Mouse (Mus musculus): Measurements from ENCODE around the gene Slc2a9.
A peak's percentile ranks its signal among the peaks of the same experiment; 100 is the strongest.

Gene Slc2a9

DNA sequence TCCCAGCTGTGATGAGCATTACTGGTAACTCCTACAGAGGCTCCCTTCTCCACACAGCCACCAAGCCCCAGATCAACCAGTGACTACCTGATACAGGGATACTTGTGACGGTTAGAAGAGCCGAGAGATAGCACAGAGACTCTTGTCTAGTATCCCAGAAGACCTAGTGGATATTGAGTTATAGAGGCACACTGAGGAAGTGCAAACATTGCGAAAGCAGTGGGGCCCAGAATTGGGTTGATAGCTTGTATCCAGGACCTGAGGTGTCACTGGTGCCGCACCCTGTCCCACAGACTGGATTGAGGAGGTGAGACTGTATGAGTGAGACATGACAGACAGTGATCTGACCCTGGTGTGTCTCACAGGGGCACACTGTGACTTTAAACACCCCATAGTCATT lies at the start of gene Slc2a9:
Gene Slc2a9, minus strand, starts transcription at position 152 of the 400 bp plus-strand sequence.
- no peak for DNase-seq (ENCODE audit: low read depth, low spot score)

DNA sequence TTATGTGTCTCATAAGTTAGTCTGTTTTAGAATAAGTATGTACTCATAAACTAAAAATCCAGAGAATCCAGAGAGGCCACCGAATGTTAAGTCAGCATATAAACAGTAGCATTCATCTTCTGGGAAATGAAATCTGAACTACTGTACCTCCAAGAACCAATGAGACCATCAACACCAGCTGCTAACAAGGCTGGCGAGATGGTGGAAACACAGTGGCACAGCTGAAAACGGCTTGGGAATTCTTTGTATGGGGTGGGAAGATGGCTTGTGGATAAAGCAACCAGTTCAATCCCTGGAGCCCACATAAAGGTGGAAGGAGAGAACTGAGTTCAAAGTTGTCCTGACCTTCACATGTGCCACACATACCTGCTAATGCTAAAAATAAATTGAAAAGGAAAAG lies 49.7 kb upstream of the Slc2a9 start:
- DNase-seq (ENCODE audit: low read depth, low spot score): no peak

DNA sequence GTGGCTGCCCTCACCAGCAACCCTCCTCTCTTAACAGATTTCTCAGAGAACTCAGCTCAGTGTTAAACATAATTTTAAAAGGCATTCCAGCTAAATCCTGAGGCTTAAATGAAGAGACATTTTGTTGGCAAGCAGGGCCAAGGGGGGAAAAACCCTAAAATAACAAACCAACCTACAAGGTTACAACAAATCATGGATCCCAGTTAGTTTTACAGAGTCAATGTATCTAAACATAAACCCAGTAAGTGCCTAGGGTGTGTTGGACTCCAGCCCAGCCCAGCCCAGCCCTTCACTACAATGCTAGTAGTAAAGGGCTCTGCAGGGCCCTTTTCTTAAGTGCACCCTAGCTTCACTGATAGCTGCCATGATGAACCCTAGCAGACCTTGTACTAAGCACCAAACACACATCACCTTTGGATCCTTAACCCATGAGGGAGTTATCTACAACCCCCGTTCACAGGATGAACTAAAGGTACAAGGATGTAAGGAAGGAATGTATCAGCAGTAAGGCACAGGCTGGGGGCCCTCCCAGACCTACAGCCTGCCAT lies 47.4 kb upstream of the Slc2a9 start:
- no peak for DNase-seq (ENCODE audit: low read depth, low spot score)

DNA sequence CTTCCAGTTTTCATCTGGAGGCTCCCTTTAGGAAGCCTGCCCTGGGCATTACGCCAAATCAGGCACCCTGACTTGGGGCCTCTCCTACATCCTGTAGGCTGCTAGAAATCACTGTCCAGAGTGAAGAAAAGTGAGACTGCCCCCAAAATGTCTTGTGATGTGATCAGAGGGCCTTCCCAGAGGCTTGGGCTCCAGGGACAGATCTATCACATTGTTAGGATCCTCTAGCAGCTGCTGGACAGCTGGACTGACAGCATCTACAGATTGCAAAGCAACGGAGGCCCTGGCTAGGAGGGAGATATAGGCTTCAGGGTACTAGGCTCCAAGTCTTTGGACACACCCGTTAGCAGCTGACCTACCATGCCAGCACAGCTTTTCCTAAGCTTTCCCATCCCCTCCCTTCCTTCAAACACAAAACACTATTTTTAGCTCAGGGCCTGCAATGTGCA lies 46.5 kb upstream of the Slc2a9 start:
- DNase-seq (ENCODE audit: low read depth, low spot score): no peak

DNA sequence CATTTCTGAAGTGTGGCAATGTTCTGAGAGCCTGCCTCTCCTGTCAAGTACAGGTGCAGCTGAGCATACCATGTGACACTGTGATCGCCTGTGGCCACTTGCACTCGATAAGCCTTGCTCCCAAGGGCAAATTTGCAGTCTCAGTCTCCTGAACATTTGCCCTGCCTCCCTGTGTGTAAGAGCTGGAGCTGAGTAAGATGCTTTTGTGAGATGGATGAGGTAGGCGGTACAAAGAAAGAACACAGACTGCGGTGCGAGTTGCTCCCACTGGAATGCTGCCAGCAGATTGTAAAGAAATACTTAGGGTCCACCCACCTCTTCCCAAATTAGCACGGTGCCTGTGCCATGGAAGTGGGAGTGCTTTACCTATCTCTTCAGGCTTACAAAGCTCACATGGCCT lies 44.4 kb upstream of the Slc2a9 start:
- DNase-seq (ENCODE audit: low read depth, low spot score): no peak

DNA sequence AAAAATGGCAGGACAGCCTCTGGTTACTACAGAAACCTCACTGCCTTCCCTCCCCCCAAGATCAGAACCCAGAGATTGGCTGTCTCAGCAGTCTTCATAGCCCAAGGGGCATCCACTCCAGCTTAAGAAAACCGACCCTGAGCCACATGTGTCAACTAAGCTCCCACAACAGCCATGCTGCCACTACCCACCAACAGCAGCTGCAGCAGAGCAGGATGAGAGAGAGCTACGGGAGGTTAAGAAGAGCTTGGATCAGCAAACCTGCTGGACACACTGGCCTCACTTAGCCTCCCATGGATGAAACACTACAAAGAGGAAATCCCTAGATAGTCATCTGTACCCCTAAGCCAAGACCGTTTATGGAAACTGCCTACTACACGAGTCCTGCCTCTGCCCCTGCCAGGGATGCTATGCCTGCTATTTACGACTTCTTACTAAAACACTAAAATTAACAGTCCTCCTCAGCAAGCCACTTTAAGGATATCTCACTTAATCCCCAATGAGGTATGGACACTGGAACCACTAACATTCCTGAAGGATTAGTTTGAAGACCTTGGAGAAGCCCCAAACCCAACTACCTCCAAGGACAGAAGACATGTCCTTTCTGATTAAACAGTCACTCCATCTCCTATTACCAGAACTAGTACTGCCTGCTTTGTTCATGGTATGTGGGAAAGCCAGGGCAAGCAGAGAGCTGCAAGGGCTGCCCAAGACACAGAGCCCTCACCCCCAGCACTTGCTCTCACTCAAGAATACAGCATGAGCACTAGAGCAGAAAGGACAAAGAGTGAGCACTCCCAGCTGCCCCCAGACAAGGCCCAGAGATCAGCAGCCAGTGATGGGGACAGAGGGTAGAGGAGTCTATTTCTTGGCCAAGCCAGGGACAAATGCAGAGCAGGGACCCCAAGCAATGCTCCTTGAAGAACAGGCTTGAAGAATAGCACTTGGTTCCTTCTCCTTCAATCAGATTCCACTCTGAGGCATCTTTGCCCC lies 41.8 kb upstream of the Slc2a9 start:
- DNase-seq (ENCODE audit: low read depth, low spot score): no peak

DNA sequence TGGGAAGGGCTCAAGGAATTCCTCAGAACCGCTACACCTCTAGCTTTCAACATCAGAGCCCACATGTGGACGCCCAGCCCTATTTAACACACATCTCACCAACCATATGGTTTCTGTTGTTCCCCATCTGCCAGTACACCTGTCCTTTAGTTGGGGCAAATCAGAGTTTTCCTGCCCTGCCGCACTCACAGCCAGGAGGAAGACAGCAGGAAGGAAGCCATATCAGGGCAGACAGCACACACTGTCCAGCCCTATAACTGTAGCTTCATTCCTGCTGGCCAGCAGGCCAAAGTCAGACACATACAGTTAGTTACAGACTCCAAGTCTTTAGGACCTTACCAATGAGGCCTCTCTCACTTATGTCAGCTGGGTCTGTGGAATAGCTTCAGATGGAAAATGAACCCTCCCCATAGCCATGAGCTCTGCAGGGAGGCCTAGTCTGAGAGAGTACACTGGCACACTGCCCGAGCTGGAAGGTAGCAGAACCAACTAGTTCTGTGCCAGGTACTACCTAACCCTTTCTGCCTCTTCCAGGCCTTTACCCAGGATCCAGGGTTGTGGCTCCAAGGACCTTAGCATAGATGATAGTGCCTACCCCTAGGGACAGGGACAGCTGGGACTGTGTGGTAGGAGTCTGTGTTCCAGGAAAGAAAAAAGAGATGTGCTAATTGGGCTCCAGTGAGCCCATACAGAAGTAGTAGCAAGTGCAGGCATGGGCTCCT lies 40.7 kb upstream of the Slc2a9 start:
- DNase-seq (ENCODE audit: low read depth, low spot score): no peak

DNA sequence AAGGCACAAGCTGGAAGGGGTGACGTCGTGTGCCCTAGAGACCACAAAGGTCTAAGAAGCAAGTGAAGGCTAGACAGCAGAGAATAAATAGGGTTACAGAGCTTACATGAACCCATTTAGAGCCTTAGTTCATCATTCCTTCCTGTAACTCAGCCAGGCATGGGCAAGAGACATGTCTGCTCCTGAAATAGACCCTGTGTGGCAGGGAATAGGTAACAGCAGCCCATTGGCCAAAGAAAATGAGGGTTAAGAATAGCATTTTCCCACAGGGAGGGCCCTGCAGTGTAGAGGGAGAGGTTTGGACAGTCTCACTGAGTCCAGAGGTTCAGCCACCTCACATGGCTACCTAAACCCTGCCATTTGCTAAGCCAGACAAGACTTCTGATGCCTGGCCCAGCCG lies 38.8 kb upstream of the Slc2a9 start:
- no peak for DNase-seq (ENCODE audit: low read depth, low spot score)

DNA sequence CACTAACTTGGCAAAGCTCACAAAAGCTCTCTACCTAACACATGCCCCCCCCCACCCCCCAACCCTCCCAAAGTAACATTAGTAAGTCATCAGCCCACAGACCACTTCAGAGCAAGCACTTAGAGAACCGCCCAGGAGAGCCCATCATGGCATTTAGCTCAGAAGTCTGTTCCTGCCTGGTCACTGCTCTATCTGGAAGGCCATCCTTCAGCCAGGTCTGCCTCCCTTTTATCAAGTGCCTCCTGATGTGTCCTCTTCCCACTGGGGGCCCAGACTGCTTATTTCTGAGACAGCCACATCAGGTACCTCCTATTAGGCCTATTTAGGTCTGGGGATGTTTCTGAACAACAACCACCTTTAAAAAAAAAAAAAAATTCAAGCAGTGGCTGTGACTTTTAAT lies 38.0 kb upstream of the Slc2a9 start:
- DNase-seq (ENCODE audit: low read depth, low spot score): no peak

DNA sequence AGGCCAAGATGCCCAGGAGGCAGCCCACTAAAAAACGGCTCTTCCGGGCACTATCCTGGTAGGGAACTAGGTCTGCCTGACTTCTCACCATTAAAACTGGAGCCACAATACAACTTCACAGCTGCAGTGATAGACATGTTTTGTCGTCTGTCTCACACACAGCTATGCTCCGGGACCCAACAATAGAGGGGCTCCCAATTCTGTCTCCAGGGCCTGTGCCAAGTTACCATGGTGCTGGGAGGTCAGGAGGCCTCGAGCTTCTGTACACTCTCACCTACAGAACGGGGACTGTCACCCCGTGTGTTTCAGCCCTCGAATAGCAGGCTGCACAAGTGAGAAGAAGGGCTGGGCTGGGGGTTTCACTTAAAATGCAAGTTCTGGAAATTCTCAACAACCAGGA lies 35.6 kb upstream of the Slc2a9 start:
- DNase-seq (ENCODE audit: low read depth, low spot score): no peak

DNA sequence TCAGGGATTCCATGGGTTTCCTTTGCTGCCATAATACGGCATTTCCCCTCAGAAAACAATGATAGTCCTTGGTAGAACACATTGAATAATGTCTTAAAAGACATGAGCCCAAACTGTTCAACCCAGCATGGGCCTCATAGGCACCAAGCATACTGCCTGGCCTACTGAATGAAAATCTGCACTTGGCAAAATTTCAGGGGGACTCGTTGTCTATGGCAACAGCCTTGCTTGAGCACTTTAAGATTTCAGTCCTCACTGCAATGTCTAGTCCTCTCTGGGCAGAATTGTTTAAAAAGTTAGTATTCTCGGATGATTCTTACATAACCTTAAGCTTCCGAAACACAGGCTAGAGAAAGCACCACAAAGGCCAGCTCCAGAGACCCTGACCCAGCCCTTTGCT lies 34.9 kb upstream of the Slc2a9 start:
- no peak for DNase-seq (ENCODE audit: low read depth, low spot score)

DNA sequence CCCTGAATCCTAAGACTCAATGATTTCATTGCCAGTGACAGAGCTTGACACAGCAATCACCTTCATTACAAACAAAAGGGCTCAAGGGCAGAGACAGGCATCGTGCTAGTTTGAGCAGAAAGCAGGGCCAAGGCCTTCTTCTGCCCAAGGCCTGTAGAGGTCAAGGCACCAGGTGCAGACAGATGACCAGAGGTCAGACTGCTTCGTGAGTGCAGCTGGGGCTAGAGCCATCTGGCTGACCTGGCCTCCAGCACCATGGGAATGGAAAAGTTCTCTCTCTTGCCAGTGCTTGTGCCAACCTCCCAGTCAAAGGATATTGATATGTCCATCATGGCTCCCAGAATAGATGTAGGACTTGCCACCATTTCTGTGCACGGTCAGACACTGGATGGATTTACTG lies 33.9 kb upstream of the Slc2a9 start:
- DNase-seq (ENCODE audit: low read depth, low spot score): no peak

DNA sequence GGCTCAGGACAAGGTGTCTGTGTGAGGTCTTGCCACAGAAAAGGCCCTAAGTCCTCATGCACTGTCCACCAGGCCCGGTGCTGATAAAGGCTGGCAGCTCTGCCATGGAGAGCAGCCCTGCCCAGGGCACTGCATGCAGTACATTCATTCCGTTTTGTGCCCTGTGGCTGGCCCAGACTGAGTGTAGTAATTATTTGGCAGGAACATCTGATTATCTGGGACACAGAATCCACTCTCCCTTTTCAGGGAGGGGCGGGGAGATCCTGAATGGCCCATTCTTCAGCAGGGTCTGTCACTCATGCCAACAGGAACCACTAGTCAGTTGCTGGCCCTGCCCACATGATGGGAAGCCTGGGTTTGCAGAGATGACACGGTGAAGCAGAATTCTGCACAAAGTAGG lies 29.1 kb upstream of the Slc2a9 start:
- peak; percentile 36 for DNase-seq (ENCODE audit: low read depth, low spot score)

DNA sequence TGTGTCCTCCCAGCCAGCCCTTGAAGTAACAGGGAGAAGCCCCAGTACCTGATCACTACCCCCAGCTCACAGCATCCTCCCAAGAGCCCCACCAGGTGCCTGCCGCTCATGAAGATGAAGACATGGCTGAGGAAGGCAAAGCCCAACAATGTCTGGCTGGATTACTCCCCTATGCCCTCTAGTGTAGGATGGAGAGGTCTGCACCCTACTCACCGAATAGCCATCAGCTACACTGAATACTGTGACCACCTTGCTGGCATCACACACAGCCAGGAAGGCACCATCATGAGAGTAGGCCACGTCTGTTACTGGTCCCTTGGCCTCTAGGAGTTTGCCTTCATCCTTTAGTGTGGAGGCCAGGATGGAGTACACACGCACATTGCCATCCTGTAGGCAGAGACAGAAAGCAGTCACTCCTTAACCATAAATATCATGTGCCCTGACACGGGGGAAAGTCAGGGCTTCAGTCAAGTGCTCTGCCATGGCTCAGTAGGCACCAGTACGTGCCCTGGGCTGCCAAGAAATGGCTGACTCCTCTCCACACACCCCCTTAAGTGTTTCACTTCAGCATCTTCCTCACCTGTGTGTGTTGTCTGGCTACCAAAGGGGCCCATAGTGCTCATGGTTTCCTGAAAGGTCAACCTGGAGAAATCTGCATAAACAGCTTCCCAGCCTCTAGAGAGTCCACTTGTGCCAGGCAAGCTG lies 26.9 kb upstream of the Slc2a9 start:
- DNase-seq (ENCODE audit: low read depth, low spot score): peak; percentile 6

DNA sequence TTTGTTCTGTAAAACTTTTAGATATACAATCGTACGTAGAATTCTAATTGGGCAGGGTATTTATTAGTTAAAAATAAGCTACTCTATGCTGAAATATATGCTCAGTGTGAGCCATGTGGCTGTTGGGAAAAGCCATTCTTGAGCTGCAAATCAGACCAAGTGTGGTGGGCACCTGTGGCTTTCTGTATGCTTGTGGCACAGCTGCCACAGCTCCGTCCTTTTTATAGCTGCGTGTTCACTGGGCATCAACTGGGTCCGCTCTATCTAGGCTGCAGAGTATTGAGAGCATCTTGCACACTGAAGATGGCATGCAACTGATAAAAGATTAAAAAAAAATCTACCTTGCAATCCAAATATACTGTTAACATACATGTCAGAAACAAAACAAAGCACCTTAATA lies 20.0 kb upstream of the Slc2a9 start:
- DNase-seq (ENCODE audit: low read depth, low spot score): no peak

DNA sequence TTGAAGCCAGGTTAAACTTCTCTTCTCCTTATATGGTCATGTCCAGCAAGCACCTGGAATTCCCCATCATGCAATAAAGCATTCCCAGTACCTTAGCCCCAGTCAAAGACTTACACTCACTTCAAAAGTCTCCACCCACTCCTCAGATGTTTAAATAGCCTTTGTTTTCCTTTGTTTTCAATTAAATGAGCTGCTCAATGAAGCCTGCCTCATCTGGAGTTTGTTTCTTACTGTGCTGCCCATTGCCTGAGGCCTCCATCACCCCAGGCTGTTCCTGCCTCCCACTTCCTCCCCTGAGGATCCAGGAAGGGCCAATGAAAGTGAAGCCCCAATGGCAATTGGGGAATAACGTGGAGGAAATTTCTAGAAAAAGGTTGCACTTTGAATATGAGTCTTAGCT lies 17.9 kb upstream of the Slc2a9 start:
- no peak for DNase-seq (ENCODE audit: low read depth, low spot score)

DNA sequence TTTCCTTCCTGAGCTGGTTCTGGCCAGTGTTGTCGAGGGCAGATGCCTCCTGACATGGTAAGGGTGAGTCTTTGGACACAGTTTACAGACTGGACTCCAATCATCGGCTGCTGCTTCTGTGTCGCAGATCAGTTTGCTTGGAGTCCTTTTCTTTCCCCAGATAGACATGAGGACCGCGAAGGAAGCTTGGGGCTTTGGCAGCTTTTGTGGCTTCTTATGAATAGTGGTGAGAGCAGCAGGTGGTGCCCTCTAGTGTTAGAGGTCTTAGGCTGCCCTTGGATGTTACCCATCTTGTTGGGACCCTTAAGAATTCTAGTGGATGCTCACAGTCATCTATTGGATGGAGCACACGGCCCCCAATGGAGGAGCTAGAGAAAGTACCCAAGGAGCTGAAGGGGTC lies 13.3 kb upstream of the Slc2a9 start:
- no peak for DNase-seq (ENCODE audit: low read depth, low spot score)

DNA sequence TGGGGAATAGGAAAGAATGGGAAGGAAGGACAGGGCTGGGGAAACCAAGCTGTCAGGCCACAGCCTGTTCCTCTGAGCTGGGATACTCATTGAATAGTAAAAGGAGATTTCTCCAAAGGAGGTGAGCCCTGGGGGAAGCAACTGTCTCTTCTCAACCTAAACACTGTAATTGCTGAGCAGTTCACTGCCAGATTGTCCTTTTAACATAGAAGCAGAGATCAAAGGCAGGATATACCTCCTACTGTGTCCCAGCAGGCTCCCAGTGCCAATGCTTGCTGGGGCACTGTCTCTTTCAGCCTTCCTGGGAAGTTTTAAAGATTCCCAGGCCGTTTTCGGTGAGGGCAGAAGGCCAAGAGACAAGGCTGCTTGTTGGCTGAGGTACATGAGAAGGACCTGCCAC lies 10.0 kb upstream of the Slc2a9 start:
- no peak for DNase-seq (ENCODE audit: low read depth, low spot score)

DNA sequence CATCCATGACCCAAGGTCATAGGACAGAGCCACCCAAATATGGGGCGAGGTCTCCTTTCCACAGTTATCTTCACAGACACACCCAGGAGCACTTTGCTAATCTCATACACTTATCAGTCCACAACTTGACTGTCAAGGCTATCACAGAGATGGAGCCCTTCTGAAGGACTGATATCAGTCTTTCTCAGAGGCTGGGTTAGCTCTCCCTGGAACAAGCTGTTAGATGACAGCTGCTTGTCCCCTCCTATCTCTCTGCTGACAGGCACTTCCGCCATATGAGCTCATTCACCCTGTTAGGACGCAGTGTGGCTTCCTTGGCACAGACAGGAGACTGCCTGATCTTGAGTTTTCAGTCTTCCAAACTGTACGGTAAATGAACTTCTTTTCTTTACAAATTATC lies 6.6 kb upstream of the Slc2a9 start:
- no peak for DNase-seq (ENCODE audit: low read depth, low spot score)

DNA sequence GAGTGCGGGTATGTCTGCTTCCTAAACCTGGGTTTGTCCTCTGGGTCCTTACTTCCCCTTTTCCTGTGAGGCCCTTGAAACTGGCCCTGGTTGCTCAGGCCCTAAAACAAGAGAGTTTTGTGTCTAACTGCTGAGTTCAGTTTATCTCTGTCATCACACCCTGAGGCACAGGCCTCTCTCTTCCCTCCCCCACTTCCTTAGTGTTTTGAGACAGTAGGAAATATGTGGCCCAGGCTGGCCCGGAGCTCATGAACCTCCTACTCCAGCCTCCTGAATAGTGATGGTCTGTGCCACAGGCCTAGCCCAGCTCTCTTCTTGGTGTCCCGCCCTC lies 2.5 kb upstream of the Slc2a9 start:
- no peak for DNase-seq (ENCODE audit: low read depth, low spot score)

DNA sequence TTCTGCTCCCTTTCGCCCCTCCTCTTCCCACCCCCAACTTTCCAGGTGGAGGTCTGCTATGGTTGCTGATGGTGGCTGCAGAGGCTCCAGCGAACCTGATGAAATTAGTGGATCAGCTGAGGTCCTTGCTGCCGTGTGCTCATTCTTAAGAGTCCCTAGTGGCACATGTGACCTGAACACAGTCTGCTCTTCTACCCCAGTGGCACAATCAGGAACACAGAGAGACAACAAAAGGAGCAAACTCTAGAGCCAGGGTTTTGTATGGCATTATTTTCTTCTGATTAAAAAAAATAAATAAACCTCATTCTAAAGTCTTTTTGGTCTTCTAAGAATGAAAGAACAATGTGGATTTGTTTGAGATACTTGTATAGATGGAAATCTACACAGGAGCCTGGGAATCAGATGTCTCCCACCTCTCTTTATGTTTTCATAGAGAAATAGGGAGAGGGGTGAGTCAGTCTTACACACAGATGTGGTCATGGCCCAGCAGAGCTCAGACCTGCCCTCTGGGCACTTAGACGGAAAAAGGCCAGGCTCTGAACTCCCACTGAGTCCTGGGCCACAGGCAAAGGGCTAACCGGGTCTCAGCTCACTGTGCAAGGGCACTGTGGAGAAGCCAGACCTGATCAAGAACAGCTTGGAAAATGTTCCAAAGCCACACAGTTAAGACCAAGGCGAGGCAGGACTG lies 1.9 kb upstream of the Slc2a9 start:
- DNase-seq (ENCODE audit: low read depth, low spot score): no peak

DNA sequence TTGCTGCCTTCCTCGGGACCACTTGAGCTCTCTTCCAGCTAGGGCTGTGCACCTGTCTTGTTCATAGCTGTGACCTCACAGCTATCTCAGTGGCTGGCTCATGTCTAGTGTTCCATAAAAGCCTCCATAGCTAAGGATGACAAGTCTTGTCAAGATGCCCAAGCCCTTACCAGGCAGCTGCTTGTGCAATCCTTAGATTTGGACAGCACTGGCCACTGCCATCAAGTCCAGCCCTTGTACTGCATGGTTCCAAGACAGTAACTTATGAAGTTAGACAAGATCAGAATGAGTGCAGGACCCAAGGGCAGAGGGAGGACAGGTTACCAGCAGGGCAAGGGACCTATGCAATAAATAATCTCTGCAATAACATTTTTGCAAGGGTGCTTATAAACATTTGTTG lies 1.2 kb upstream of the Slc2a9 start:
- DNase-seq (ENCODE audit: low read depth, low spot score): no peak
